Mouse (Mus musculus): ENCODE measurements around the gene Utrn. TPM values are rescaled to one million over a fixed set of nuclear protein-coding genes. Genes with fewer than 3 reads are reported as not detected.

The Utrn gene
- total RNA-seq, 2 experiments from 2014 or later = 20.1 to 28.1 TPM

- no peak for TF ChIP-seq CTCF (IDR thresholded peaks at IDR 0.05)
- Histone ChIP-seq H3K4me3 (no peak overlapping the region), H3K27ac (no peak overlapping the region)
- no peak for DNase-seq
- intact Hi-C loops (cut with DNase I) = no loop called here
These were observed 273.8 kb downstream of the Utrn start for GRCm38 (mm10) chr10:12595379-12595778.

- Histone ChIP-seq H3K27ac (no peak overlapping the region), H3K4me3 (no peak overlapping the region)
- intact Hi-C loops (cut with DNase I) = no loop called here
- DNase-seq = no peak
- no peak for TF ChIP-seq CTCF (IDR thresholded peaks at IDR 0.05)
These were observed 274.2 kb downstream of the Utrn start for GRCm38 (mm10) chr10:12594958-12595357.

DNA sequence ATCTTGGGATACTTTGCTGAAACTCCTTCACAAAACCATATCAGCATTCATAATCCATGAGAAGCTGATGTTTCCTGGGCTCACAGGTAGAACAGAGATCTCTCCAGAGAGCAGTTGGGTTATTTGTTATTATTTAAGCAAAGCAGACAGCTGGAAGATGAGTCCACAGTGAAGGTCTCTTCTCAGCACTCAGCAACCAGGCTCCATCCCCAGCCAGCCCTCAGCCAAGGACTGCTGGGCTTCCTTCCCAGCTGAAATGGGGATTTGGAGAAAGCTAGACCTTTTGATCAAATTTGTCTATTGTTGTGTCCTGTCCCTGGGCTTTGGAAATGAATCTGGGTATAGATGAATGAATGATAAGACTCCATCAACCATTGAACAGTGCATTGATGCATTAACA is 276.1 kb downstream of the Utrn start:
- intact Hi-C loops (cut with DNase I) = no loop called here
- TF ChIP-seq CTCF (IDR thresholded peaks at IDR 0.05) = no peak
- DNase-seq = peak; percentile 25
- no peak overlapping the region for H3K4me3 ChIP-seq
- no peak overlapping the region for H3K27ac ChIP-seq

- intact Hi-C loops (cut with DNase I) = no loop called here
- TF ChIP-seq CTCF (IDR thresholded peaks at IDR 0.05) = no peak
- DNase-seq = no peak
- no peak overlapping the region for H3K4me3 ChIP-seq
- no peak overlapping the region for H3K27ac ChIP-seq
These were observed 277.2 kb downstream of the Utrn start for GRCm38 (mm10) chr10:12591946-12592345.

DNA sequence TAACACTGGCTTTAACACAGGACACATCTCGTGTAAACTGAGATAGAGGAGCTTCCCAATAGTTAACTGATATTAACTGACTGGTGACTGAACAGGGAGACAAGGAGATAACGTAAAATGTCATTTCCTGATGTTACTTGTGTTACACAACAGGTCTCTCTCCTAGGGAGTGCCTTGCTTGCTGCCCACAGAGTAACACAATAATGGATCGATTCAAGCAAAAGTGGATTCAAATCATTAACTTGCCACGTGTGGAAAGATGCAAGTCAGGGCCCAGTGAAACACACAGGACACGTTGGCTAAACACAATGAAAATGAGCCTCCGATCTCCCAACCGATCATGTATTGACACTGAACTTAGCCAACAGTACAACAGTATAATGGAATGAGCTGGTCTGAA is 281.1 kb downstream of the Utrn start:
- intact Hi-C loops (cut with DNase I) = no loop called here
- Histone ChIP-seq H3K27ac (no peak overlapping the region), H3K4me3 (no peak overlapping the region)
- no peak for TF ChIP-seq CTCF (IDR thresholded peaks at IDR 0.05)
- DNase-seq = no peak

- no peak overlapping the region for H3K27ac ChIP-seq
- no peak for TF ChIP-seq CTCF (IDR thresholded peaks at IDR 0.05)
- H3K4me3 ChIP-seq = no peak overlapping the region
- no peak for DNase-seq
- intact Hi-C loops (cut with DNase I) = no loop called here
These were observed 281.8 kb downstream of the Utrn start for GRCm38 (mm10) chr10:12587318-12587717.

DNA sequence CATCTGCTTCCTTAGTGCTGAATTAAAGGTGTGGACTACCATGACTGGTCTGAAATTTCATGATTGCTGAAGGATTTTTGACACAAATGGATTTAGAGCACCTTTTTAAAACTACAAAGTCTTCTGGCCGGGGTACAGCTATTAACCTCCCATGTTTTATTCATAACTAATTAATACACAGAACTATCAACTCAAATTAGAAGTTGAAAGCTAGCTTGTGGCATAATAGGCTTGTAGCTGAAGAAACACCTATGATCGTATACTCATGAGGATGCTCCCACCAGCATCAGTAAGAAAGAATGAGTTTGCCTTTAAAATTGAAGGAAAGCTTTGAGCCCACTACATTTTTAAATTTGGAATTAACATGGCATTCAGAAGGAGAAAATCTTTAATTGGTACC is 282.3 kb downstream of the Utrn start:
- H3K4me3 ChIP-seq = no peak overlapping the region
- intact Hi-C loops (cut with DNase I) = no loop called here
- DNase-seq = no peak
- H3K27ac ChIP-seq = no peak overlapping the region
- TF ChIP-seq CTCF (IDR thresholded peaks at IDR 0.05) = no peak

DNA sequence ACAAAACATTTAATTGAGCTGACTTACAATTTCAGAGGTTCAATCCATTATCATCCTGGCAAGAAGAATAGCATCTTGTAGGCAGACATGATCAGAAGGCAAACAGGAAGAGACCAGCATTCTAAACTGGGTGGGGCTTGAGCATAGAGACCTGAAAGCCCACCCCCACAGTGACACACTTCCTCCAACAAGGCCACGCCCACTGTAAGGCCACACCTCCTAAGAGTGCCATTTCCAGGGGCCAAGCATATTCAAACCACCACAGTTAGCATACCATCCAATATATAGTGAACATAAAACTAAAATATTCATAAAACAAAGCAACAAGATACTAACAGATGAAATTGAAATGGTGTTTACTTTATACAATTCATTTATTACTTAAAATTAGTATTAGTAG is 283.0 kb downstream of the Utrn start:
- no peak overlapping the region for H3K27ac ChIP-seq
- no peak for TF ChIP-seq CTCF (IDR thresholded peaks at IDR 0.05)
- H3K4me3 ChIP-seq = no peak overlapping the region
- intact Hi-C loops (cut with DNase I) = no loop called here
- no peak for DNase-seq

DNA sequence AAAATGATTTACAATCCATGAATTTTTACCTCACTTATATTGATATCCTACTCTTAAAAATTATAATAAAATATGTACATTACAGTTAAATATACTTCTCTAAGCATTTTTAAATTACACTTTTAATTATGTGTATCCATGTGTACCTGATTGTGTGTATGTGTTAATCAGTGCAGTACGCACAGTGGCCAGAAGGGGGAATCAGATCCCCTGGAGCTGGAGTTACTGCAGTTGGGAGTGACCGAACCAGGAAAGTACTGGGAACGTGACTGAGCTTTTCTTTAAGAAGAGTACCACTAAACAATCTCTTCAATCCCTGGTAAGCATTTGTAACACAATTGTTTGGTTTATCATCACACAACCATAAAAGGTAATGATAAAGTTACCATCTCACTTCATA is 285.7 kb downstream of the Utrn start:
- peak; percentile 17; the same call in 1 of the 2 replicates for TF ChIP-seq CTCF (IDR thresholded peaks at IDR 0.05)
- Histone ChIP-seq H3K4me3 (no peak overlapping the region), H3K27ac (no peak overlapping the region)
- intact Hi-C loops (cut with DNase I) = no loop called here
- no peak for DNase-seq

DNA sequence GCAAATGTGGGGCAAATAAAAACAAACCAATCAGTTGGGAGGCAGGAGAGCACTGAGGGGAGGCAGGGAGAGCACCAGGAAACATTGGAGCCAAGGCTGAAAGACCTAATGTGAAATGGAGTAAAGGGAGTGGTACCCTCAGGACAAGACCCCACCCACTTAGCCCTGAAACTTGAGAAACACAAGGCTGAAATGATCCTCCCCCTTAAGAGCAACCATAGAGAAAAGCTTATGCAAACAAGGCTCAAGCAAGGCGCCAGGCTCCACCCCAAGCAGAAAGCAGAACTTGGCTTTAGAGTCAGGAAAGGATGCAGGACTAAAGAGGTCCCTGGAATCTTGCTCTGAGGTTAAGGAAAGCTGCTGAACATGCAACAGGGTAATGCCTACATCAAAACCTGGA is 290.1 kb downstream of the Utrn start:
- intact Hi-C loops (cut with DNase I) = no loop called here
- Histone ChIP-seq H3K27ac (no peak overlapping the region), H3K4me3 (no peak overlapping the region)
- DNase-seq = peak; percentile 30
- TF ChIP-seq CTCF (IDR thresholded peaks at IDR 0.05) = no peak

- no peak overlapping the region for H3K4me3 ChIP-seq
- no peak for DNase-seq
- intact Hi-C loops (cut with DNase I) = no loop called here
- no peak for TF ChIP-seq CTCF (IDR thresholded peaks at IDR 0.05)
- H3K27ac ChIP-seq = no peak overlapping the region
These were observed 293.2 kb downstream of the Utrn start for GRCm38 (mm10) chr10:12575849-12576435.

DNA sequence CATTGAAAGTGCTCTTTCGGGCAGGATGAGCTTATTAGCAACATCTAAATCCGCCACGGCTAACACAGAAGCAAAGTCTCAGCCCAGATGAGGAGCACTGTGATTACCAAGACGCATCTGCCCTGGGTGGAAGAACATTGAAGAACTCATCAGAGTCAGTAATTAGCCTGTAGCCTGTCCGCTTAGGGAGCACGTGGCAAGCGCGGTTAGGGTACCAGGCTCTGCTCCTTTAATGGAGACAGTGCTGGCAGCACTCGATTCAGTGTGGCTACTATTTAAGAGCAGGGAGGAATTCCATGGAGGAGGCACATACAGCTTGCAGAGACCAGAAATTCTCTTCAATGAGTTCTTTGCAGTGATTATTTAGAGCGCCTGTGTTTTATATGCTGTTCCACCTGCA is 294.4 kb downstream of the Utrn start:
- DNase-seq = no peak
- intact Hi-C loops (cut with DNase I) = no loop called here
- no peak overlapping the region for H3K4me3 ChIP-seq
- no peak overlapping the region for H3K27ac ChIP-seq
- no peak for TF ChIP-seq CTCF (IDR thresholded peaks at IDR 0.05)

GRCm38 (mm10) chr10:12573601-12574000 is 295.6 kb downstream of the Utrn start:
- TF ChIP-seq CTCF (IDR thresholded peaks at IDR 0.05) = no peak
- DNase-seq = peak; percentile 40
- H3K27ac ChIP-seq = no peak overlapping the region
- no peak overlapping the region for H3K4me3 ChIP-seq
- intact Hi-C loops (cut with DNase I) = no loop called here

GRCm38 (mm10) chr10:12572759-12573158 is 296.4 kb downstream of the Utrn start:
- intact Hi-C loops (cut with DNase I) = no loop called here
- no peak for DNase-seq
- no peak overlapping the region for H3K4me3 ChIP-seq
- TF ChIP-seq CTCF (IDR thresholded peaks at IDR 0.05) = no peak
- no peak overlapping the region for H3K27ac ChIP-seq

Measured in gastrocnemius, adult 2 months (tissue).